Mouse (Mus musculus): ENCODE data around the gene A830031A19Rik.

GRCm38 (mm10) chr11:24050032-24050757 is 24.7 kb downstream of the A830031A19Rik start:
- TF ChIP-seq POLR2A (IDR thresholded peaks at IDR 0.05; ENCODE audit: extremely low read depth, insufficient read depth, low read length) (no peak), CTCF (IDR thresholded peaks at IDR 0.05; ENCODE audit: extremely low read depth, insufficient read depth, low read length) (no peak)

Measured in cortical plate, adult 2 months (tissue).